Mouse (Mus musculus): ENCODE measurements around the gene Lrp5. TPM values are rescaled to one million over a fixed set of nuclear protein-coding genes. Genes with fewer than 3 reads are reported as not detected.
A peak's percentile ranks its signal among the peaks of the same experiment; 100 is the strongest.

The Lrp5 gene
- polyA plus RNA-seq, 1 experiment from 2014 or later, result 11.3 TPM

GRCm38 (mm10) chr19:3718481-3719361 lies 32.4 kb upstream of the Lrp5 start:
- ATAC-seq (ENCODE audit: insufficient number of reproducible peaks, insufficient read depth, low FRiP score, low read depth), result peak; percentile 86
- H3K36me3 ChIP-seq (ENCODE audit: control insufficient read depth, insufficient read depth, low read length), result peaks cover 23% of the 10 kb centered on the region
- H3K4me1 ChIP-seq (ENCODE audit: control insufficient read depth, insufficient read depth, low read length), result 0 out of 2 replicates have a peak, but pooled peaks cover 4% of the 10 kb centered on the region
- peak overlapping the region; percentile 60 for H3K4me2 ChIP-seq (replicated peaks; ENCODE audit: low read depth, low read length)
- H3K9ac ChIP-seq (replicated peaks; ENCODE audit: low read depth, low read length), result no peak overlapping the region
- WGBS, result 38% methylated on average over 19 of the region's 19 CpGs
- no peak overlapping the region for H3K27ac ChIP-seq (ENCODE audit: low read length)
- H3K4me3 ChIP-seq (ENCODE audit: low read depth, low read length), result peak overlapping the region; percentile 38
- no peaks in the 10 kb centered on the region for H3K9me3 ChIP-seq (ENCODE audit: control insufficient read depth, low read depth, low read length)
- no peaks in the 10 kb centered on the region for H3K27me3 ChIP-seq (ENCODE audit: control insufficient read depth, insufficient read depth, low read length)

DNA sequence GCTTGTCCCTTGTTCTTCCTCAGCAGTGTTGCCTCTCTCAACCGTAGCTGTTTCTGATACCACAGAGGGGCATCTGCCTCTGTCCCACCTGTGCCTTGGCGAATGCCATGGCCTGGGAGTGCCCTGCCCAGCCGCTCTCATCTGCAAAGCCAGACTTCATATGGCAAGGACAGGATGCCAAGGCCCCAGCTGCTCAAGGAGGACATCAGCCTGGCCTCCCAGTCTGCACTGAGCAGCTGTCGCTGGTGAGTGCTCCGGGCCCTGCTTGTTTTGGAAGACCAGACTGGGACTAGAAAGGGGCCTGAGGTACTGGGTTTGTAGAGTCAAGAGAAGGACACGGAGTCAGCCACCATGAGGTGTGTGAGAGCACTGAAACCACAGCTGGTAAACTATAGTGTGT lies 28.0 kb upstream of the Lrp5 start:
- Histone ChIP-seq H3K4me1 (ENCODE audit: control insufficient read depth, insufficient read depth, low read length) (peaks cover 2% of the 10 kb centered on the region; the same call in 1 of the 2 replicates), H3K9ac (replicated peaks; ENCODE audit: low read depth, low read length) (no peak overlapping the region), H3K27me3 (ENCODE audit: control insufficient read depth, insufficient read depth, low read length) (no peaks in the 10 kb centered on the region), H3K4me3 (ENCODE audit: low read depth, low read length) (no peak overlapping the region), H3K27ac (ENCODE audit: low read length) (no peak overlapping the region), H3K9me3 (ENCODE audit: control insufficient read depth, low read depth, low read length) (no peaks in the 10 kb centered on the region), H3K36me3 (ENCODE audit: control insufficient read depth, insufficient read depth, low read length) (peaks cover 23% of the 10 kb centered on the region), H3K4me2 (replicated peaks; ENCODE audit: low read depth, low read length) (no peak overlapping the region)
- WGBS, result 92% methylated on average over 6 of the region's 6 CpGs
- no peak for ATAC-seq (ENCODE audit: insufficient number of reproducible peaks, insufficient read depth, low FRiP score, low read depth)

- Histone ChIP-seq H3K27me3 (ENCODE audit: control insufficient read depth, insufficient read depth, low read length) (no peaks in the 10 kb centered on the region), H3K4me3 (ENCODE audit: low read depth, low read length) (no peak overlapping the region), H3K36me3 (ENCODE audit: control insufficient read depth, insufficient read depth, low read length) (peaks cover 7% of the 10 kb centered on the region; the same call in 1 of the 2 replicates), H3K4me2 (replicated peaks; ENCODE audit: low read depth, low read length) (no peak overlapping the region), H3K4me1 (ENCODE audit: control insufficient read depth, insufficient read depth, low read length) (peaks cover 10% of the 10 kb centered on the region; the same call in 1 of the 2 replicates), H3K9me3 (ENCODE audit: control insufficient read depth, low read depth, low read length) (no peaks in the 10 kb centered on the region), H3K9ac (replicated peaks; ENCODE audit: low read depth, low read length) (no peak overlapping the region), H3K27ac (ENCODE audit: low read length) (no peak overlapping the region)
- WGBS, result 93% methylated on average over 2 of the region's 2 CpGs
- no peak for ATAC-seq (ENCODE audit: insufficient number of reproducible peaks, insufficient read depth, low FRiP score, low read depth)
Observed at GRCm38 (mm10) chr19:3710436-3710835, 24.1 kb upstream of the Lrp5 start.

GRCm38 (mm10) chr19:3709013-3709787 lies 22.8 kb upstream of the Lrp5 start:
- Histone ChIP-seq H3K4me1 (ENCODE audit: control insufficient read depth, insufficient read depth, low read length) (peaks cover 10% of the 10 kb centered on the region; the same call in 1 of the 2 replicates), H3K36me3 (ENCODE audit: control insufficient read depth, insufficient read depth, low read length) (no peaks in the 10 kb centered on the region), H3K27ac (ENCODE audit: low read length) (no peak overlapping the region), H3K4me3 (ENCODE audit: low read depth, low read length) (peak overlapping the region; percentile 85), H3K4me2 (replicated peaks; ENCODE audit: low read depth, low read length) (peak overlapping the region; percentile 48), H3K27me3 (ENCODE audit: control insufficient read depth, insufficient read depth, low read length) (no peaks in the 10 kb centered on the region), H3K9ac (replicated peaks; ENCODE audit: low read depth, low read length) (peak overlapping the region; percentile 72), H3K9me3 (ENCODE audit: control insufficient read depth, low read depth, low read length) (no peaks in the 10 kb centered on the region)
- no peak for ATAC-seq (ENCODE audit: insufficient number of reproducible peaks, insufficient read depth, low FRiP score, low read depth)
- WGBS, result 24% methylated on average over 10 of the region's 10 CpGs

GRCm38 (mm10) chr19:3708078-3709012 lies 22.0 kb upstream of the Lrp5 start, which contains the start of gene 1810055G02Rik:
1810055G02Rik (plus strand) TSS chr19:3708293.
- Histone ChIP-seq H3K9me3 (ENCODE audit: control insufficient read depth, low read depth, low read length) (no peaks in the 10 kb centered on the region), H3K27me3 (ENCODE audit: control insufficient read depth, insufficient read depth, low read length) (no peaks in the 10 kb centered on the region), H3K4me3 (ENCODE audit: low read depth, low read length) (peak within 1 kb of the TSS; percentile 85), H3K27ac (ENCODE audit: low read length) (peak within 1 kb of the TSS; percentile 77), H3K4me2 (replicated peaks; ENCODE audit: low read depth, low read length) (peak within 1 kb of the TSS; percentile 48), H3K36me3 (ENCODE audit: control insufficient read depth, insufficient read depth, low read length) (no peaks in the 10 kb centered on the region), H3K9ac (replicated peaks; ENCODE audit: low read depth, low read length) (peak within 1 kb of the TSS; percentile 72), H3K4me1 (ENCODE audit: control insufficient read depth, insufficient read depth, low read length) (peaks cover 10% of the 10 kb centered on the region; the same call in 1 of the 2 replicates)
- ATAC-seq (ENCODE audit: insufficient number of reproducible peaks, insufficient read depth, low FRiP score, low read depth), result peak; percentile 95
- 1% methylated on average over 61 of the region's 61 CpGs for WGBS

DNA sequence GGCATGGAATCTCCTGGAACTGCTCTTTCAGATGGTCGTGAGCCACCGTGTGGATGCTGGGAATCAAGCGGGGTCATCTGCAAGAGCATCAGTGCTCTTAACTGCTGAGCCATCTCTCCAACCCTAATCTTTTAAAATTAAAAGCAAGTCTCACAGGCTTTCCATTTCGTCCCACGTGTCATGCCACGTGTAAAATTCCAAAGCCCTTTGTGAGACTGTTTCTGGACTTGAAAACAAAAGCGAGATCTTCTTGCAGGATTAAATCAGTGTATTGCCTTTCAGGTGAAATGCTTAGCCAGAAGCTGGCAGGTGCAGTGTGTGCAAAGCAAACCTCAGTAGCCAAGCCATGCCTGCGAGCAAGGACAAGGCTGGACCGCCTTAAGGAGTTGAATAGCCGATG lies 21.2 kb upstream of the Lrp5 start:
- H3K36me3 ChIP-seq (ENCODE audit: control insufficient read depth, insufficient read depth, low read length), result no peaks in the 10 kb centered on the region

GRCm38 (mm10) chr19:3706258-3706657 lies 19.9 kb upstream of the Lrp5 start:
- H3K9me3 ChIP-seq (ENCODE audit: control insufficient read depth, low read depth, low read length), result no peaks in the 10 kb centered on the region
- no peaks in the 10 kb centered on the region for H3K27me3 ChIP-seq (ENCODE audit: control insufficient read depth, insufficient read depth, low read length)
- H3K9ac ChIP-seq (replicated peaks; ENCODE audit: low read depth, low read length), result no peak overlapping the region
- WGBS, result 56% methylated on average over 1 of the region's 1 CpGs
- H3K4me3 ChIP-seq (ENCODE audit: low read depth, low read length), result no peak overlapping the region
- no peak overlapping the region for H3K27ac ChIP-seq (ENCODE audit: low read length)
- no peak overlapping the region for H3K4me2 ChIP-seq (replicated peaks; ENCODE audit: low read depth, low read length)
- no peaks in the 10 kb centered on the region for H3K36me3 ChIP-seq (ENCODE audit: control insufficient read depth, insufficient read depth, low read length)
- ATAC-seq (ENCODE audit: insufficient number of reproducible peaks, insufficient read depth, low FRiP score, low read depth), result no peak
- H3K4me1 ChIP-seq (ENCODE audit: control insufficient read depth, insufficient read depth, low read length), result peaks cover 10% of the 10 kb centered on the region; the same call in 1 of the 2 replicates

More for the DNA sequence above, 21.2 kb upstream of the Lrp5 start:
- H3K9ac ChIP-seq (replicated peaks; ENCODE audit: low read depth, low read length), result peak overlapping the region; percentile 72
- ATAC-seq (ENCODE audit: insufficient number of reproducible peaks, insufficient read depth, low FRiP score, low read depth), result no peak; the same call in 1 of the 2 replicates
- 36% methylated on average over 10 of the region's 10 CpGs for WGBS
- peak overlapping the region; percentile 77; the same call in 1 of the 2 replicates for H3K27ac ChIP-seq (ENCODE audit: low read length)
- H3K9me3 ChIP-seq (ENCODE audit: control insufficient read depth, low read depth, low read length), result no peaks in the 10 kb centered on the region
- H3K4me3 ChIP-seq (ENCODE audit: low read depth, low read length), result peak overlapping the region; percentile 85
- peaks cover 10% of the 10 kb centered on the region; the same call in 1 of the 2 replicates for H3K4me1 ChIP-seq (ENCODE audit: control insufficient read depth, insufficient read depth, low read length)
- H3K4me2 ChIP-seq (replicated peaks; ENCODE audit: low read depth, low read length), result peak overlapping the region; percentile 48
- H3K27me3 ChIP-seq (ENCODE audit: control insufficient read depth, insufficient read depth, low read length), result no peaks in the 10 kb centered on the region
